Mouse (Mus musculus) regulatory T cell (primary cell): ENCODE measurements around the gene Pdzk1ip1.

Experiments
- in situ Hi-C: fragments of 300-600 bp; cut with MboI, MseI; formaldehyde crosslinking; loops from one replicate; pipeline ENCODE4 v1.15.1; 2025; ENCODE audit warnings: high pct_unique_total_duplicates

Pdzk1ip1 gene

DNA sequence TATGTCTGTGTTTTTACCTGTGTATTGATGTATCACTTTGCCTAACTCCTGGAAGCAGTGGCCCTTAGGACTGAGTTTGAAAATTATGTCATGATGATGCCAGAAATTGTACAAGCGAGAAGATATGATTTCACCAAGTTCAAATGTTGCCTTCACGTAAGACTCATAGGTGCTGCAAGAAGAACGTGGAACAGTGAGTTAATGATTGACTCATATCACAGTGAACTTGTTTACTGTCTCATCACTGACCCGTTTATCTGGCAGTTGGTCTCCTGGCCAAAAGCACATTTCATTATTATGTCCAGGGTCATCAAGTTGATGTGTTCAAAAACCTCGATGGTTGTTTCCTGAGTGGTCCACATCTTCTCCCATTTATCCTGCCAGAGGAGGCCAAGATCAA, 33.1 kb downstream of the Pdzk1ip1 start:
- in situ Hi-C loops, result no loop called here

DNA sequence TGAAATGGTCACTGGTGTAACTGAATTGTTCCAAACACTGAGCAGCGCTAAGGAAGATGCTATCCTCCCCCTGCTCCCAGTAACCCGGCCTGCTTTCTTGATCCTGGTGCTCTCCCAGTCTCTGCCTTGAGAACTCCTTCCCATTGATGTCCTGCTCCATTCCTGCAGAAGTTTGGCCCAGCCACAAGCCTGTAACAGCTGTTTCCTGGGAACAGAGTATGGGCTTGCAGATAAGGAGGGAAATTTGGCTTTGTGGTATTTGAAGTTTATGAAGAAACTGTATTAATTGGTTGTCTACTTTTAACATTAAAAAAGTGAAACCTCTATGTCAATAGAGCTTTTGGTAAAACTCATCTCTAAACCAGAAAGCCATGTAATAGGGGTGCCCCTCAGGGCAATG, 35.0 kb downstream of the Pdzk1ip1 start:
- in situ Hi-C loops, result no loop called here

DNA sequence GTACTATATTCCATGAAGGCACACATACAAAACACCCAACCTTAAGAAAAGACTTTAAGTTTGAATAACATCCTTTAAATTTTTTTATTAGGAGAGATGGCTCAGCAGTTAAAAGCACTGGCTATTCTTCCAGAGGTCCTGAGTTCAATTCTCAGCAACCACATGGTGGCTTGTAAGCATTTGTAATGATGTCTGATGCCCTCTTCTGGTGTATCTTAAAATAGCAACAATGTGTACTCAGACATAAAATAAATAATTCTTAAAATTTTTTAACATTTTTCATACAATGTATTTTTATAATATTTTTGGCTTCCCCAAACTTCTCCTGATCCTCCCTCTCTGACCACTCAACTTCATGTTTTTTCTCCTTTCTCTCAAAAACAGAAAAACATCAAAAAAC, 36.2 kb downstream of the Pdzk1ip1 start:
- in situ Hi-C loops, result no loop called here

DNA sequence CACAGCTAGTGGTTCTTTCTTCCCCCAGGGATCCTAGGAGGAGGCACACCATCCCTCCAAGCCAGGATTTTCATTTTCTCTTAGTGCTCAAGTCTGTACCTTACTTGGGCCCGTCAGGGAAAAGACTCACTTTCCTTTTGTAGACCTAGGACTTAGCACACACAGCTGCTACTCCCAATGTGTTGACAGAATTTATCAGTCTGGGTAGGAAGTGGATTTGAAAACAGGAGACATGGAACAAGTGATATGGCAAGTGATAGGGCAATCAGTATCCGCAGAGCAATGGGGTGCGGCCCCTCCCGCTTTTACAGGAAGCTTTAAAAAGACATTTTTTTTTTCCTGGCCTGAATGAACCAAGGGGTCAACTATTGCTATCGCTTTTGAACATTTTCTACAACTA, 44.6 kb downstream of the Pdzk1ip1 start:
- in situ Hi-C loops, result no loop called here

DNA sequence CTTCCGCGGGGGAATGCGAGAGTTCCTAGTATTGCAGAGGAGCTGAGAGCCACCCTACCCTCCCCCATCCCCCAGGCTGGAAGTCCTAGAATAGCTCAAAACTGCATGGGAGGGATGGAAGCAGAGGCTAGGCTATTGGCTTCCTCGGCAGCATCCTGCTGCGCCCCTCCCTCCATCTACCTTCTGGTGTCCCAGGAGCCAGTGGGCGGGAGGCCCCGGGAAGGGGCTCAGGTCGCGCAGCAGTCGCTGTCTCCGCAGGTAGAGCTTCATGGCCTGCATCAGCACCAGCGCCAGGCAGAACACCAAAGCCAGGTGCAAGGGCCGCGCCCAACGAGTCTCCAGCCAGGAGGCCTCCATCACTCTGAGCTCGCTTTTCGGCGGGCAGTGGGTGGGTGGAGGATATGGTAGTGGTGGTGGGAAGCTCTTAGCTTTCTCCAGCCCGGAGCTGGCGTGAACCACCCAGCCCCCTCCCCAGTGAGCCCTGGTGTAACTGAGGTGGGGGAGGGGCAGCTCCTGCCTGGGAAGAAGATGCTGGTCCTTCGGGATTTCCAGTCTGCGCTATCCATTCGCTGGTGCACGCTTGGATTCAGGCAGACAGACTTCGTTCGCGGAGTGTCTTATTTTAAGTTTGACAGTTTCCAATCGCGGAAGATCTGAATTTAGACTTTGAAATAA, 45.2 kb downstream of the Pdzk1ip1 start, which contains the start of gene Cyp4x1:
Gene Cyp4x1, minus strand, starts transcription at position 661 of the 675 bp plus-strand sequence.
- in situ Hi-C loops, result no loop called here

DNA sequence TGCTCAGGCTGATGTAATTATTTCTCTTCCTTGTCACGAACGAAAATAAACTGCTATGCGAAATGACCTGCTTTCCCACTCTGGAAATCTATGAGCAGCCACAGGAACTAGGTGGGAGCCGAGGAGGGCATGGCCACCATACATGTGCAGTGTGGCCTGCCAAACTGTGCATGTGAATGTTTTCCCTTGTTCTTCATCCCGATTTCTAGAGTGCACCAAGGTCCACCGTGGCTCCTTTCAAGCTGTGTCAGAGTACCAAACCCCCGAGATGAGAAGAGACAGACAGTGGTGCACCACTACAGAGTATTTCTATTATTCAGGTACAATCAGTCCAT, 45.8 kb downstream of the Pdzk1ip1 start:
- in situ Hi-C loops, result no loop called here
